Mouse (Mus musculus) MEL (cell line): ENCODE data around the gene Tmem177.

Source experiments
- BHLHE40 ChIP-seq: IDR thresholded peaks from 2 replicates; pipeline ENCODE4 v1.6.1; 2012; ENCODE audit warnings: low read depth, mild to moderate bottlenecking, inconsistent platforms, low read length, improper control_type of control experiment, borderline replicate concordance
- CHD1 ChIP-seq: IDR thresholded peaks from 2 replicates; pipeline ENCODE4 v1.6.1; 2012; ENCODE audit warnings: low read depth, mild to moderate bottlenecking, inconsistent platforms, low read length, improper control_type of control experiment
- CTCF ChIP-seq, 3 experiments: IDR thresholded peaks in 2 of 3; conservative IDR thresholded peaks in 1 of 3; 2 replicates each; pipeline ENCODE4 v1.5.1; 2011 to 2012; ENCODE audit warnings: low read length in 3 of 3, low read depth in 2 of 3, mild to moderate bottlenecking in 2 of 3, improper control_type of control experiment in 1 of 3, inconsistent platforms in 1 of 3, mixed read lengths in 1 of 3, moderate library complexity in 1 of 3; ENCODE audit not compliant: control insufficient read depth in 1 of 3, insufficient read depth in 1 of 3, poor library complexity in 1 of 3, severe bottlenecking in 1 of 3
- EP300 ChIP-seq, 2 experiments: IDR thresholded peaks; 2 replicates each; pipeline ENCODE4 v1.6.1; 2011; ENCODE audit warnings: improper control_type of control experiment in 2 of 2, low read length in 2 of 2, low read depth in 1 of 2, mild to moderate bottlenecking in 1 of 2
- GATA1 ChIP-seq: IDR thresholded peaks from 2 replicates; pipeline ENCODE4 v1.6.1; 2011; ENCODE audit warnings: low read depth, low read length, improper control_type of control experiment
- KAT2A ChIP-seq: conservative IDR thresholded peaks from 2 replicates; pipeline ENCODE4 v1.6.1; 2012; ENCODE audit warnings: low read depth, low read length, improper control_type of control experiment, inconsistent platforms
- MAX ChIP-seq: IDR thresholded peaks from 2 replicates; pipeline ENCODE4 v1.6.1; 2011; ENCODE audit warnings: low read length, improper control_type of control experiment
- MEF2A ChIP-seq: IDR thresholded peaks from 2 replicates; pipeline ENCODE4 v1.6.1; 2014; ENCODE audit warnings: low read depth, mild to moderate bottlenecking, inconsistent platforms, low read length, improper control_type of control experiment; ENCODE audit not compliant: poor library complexity, insufficient replicate concordance, severe bottlenecking; ENCODE audit errors: extremely low read depth
- POLR2A ChIP-seq, 2 experiments: IDR thresholded peaks; 2 replicates each; pipeline ENCODE4 v1.6.1; 2011 to 2012; ENCODE audit warnings: low read length in 2 of 2, mild to moderate bottlenecking in 2 of 2, control low read depth in 1 of 2, improper control_type of control experiment in 1 of 2, low read depth in 1 of 2, moderate library complexity in 1 of 2; ENCODE audit not compliant: control insufficient read depth in 1 of 2, insufficient read depth in 1 of 2, poor library complexity in 1 of 2
- RCOR1 ChIP-seq: IDR thresholded peaks from 2 replicates; pipeline ENCODE4 v1.6.1; 2012; ENCODE audit warnings: low read depth, mild to moderate bottlenecking, inconsistent platforms, low read length, improper control_type of control experiment
- TBP ChIP-seq: IDR thresholded peaks from 2 replicates; pipeline ENCODE4 v1.8.0; 2011; ENCODE audit warnings: low read depth, low read length, improper control_type of control experiment
- USF2 ChIP-seq, 2 experiments: IDR thresholded peaks; 2 replicates each; pipeline ENCODE4 v1.6.1; 2011 to 2012; ENCODE audit warnings: improper control_type of control experiment in 2 of 2, low read length in 2 of 2, borderline replicate concordance in 1 of 2, inconsistent platforms in 1 of 2, low read depth in 1 of 2, mild to moderate bottlenecking in 1 of 2; ENCODE audit not compliant: insufficient read depth in 1 of 2
- ZKSCAN1 ChIP-seq: IDR thresholded peaks from 2 replicates; pipeline ENCODE4 v1.6.1; 2012; ENCODE audit warnings: low read depth, mild to moderate bottlenecking, inconsistent platforms, low read length, improper control_type of control experiment, moderate library complexity

GRCm38 (mm10) chr1:119867300-119867699 is 45.7 kb downstream of the Tmem177 start:
- TF ChIP-seq MAX (no peak), EP300 (IDR thresholded peaks at IDR 0.05; ENCODE audit: low read depth in 1 of 2, low read length in 2 of 2) (no peak), POLR2A (IDR thresholded peaks at IDR 0.05; ENCODE audit: control insufficient read depth in 1 of 2, insufficient read depth in 1 of 2, low read depth in 1 of 2, low read length in 2 of 2, poor library complexity in 1 of 2) (no peak), CTCF (IDR thresholded peaks at IDR 0.05 in 2 of 3, conservative IDR thresholded peaks at IDR 0.05 in 1 of 3; ENCODE audit: control insufficient read depth in 1 of 3, insufficient read depth in 1 of 3, low read depth in 2 of 3, low read length in 3 of 3, poor library complexity in 1 of 3, severe bottlenecking in 1 of 3) (no peak), CHD1 (no peak), MEF2A (no peak), GATA1 (no peak), ZKSCAN1 (no peak), USF2 (IDR thresholded peaks at IDR 0.05; ENCODE audit: borderline replicate concordance in 1 of 2, insufficient read depth in 1 of 2, low read depth in 1 of 2, low read length in 2 of 2) (no peak), BHLHE40 (no peak), RCOR1 (no peak), TBP (no peak), KAT2A (no peak)
